Mouse (Mus musculus): Measurements from ENCODE around the gene Snd1. TPM values are rescaled to one million over a fixed set of nuclear protein-coding genes. Genes with fewer than 3 reads are reported as not detected.
A peak's percentile ranks its signal among the peaks of the same experiment; 100 is the strongest.

Snd1 gene
- polyA plus RNA-seq, 1 experiment from 2014 or later: 79.3 TPM

DNA sequence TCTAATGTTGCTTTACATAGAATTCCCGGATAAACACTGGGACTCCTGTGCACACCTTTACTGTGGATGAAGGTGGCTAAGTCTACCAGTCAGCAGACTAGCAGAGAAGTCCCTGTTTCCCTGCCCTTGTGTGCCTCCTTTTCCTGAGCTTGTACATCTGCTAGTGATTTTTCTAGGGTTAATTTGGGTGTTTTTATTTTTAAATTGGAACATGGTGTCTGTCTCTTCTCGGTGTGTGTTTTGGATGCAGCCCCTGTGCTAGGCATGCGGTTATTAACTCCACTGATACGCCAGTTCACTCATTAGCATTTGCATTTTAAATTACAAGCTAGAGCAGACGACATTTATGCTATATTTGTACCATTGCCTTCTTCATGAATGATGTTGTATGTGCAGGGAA is 278.7 kb downstream of the Snd1 start:
- TF ChIP-seq CTCF (IDR thresholded peaks at IDR 0.05; ENCODE audit: low read depth): no peak
- H3K27me3 ChIP-seq (ENCODE audit: insufficient read depth, low read length): no peaks in the 10 kb centered on the region
- 89% methylated on average over 5 of the region's 5 CpGs for WGBS

DNA sequence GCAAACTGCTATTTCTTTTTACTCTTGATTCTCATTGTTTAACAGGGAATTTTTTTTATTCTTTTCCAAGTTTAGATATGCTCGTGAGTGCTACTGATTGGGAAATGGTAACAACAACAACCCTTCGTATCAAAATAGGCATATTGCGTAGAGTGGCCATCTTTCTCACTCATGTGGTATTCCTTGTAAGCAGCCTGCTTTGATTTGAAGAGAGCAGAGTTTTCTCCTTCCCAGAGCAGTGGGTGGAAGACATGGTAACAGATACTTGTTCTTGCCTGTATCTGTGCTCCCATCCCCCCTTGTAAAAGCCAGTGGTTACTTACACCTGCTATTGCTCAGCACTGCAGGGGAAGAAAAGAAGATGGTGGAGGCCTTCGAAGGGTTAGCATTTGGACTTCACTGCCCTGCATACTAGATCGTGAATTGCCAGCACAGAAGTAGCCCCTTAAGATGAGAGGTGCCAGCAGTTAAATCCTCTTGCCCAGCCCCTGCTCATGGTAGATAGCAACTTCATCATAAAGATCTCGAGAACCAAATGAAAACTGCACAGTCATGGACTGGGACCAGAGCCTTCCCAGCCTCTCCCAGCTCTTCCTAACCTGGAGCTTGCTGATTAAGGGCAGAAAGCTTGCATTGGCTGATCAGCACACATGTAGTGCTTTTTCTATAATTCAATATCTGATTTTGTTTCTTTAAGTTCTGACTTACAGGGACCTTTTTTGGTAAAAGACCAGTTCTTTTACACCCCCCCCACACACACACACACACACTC is 279.4 kb downstream of the Snd1 start:
- DNase-seq (ENCODE audit: low spot score): no peak
- Histone ChIP-seq H3K4me3 (replicated peaks; ENCODE audit: low read depth, low read length) (no peak overlapping the region), H3K27ac (no peak overlapping the region), H3K36me3 (ENCODE audit: insufficient read depth, low read length) (no peaks in the 10 kb centered on the region), H3K4me1 (replicated peaks; ENCODE audit: insufficient read depth, low read length) (peaks cover 5% of the 10 kb centered on the region; the same call in 1 of the 2 replicates), H3K4me2 (ENCODE audit: low read length) (no peak overlapping the region), H3K27me3 (ENCODE audit: insufficient read depth, low read length) (no peaks in the 10 kb centered on the region), H3K9me3 (replicated peaks; ENCODE audit: low read length) (no peaks in the 10 kb centered on the region), H3K9ac (ENCODE audit: low read depth, low read length) (no peak overlapping the region)
- WGBS: 91% methylated on average over 6 of the region's 6 CpGs
- no peak for ATAC-seq (replicated peaks; ENCODE audit: low FRiP score, low read depth)
- TF ChIP-seq CTCF (IDR thresholded peaks at IDR 0.05; ENCODE audit: low read depth): no peak

More for the DNA sequence above, 278.7 kb downstream of the Snd1 start:
- Histone ChIP-seq H3K9ac (ENCODE audit: low read depth, low read length) (no peak overlapping the region), H3K27ac (no peak overlapping the region), H3K4me3 (replicated peaks; ENCODE audit: low read depth, low read length) (no peak overlapping the region), H3K4me2 (ENCODE audit: low read length) (no peak overlapping the region), H3K4me1 (replicated peaks; ENCODE audit: insufficient read depth, low read length) (peaks cover 5% of the 10 kb centered on the region), H3K36me3 (ENCODE audit: insufficient read depth, low read length) (no peaks in the 10 kb centered on the region), H3K9me3 (replicated peaks; ENCODE audit: low read length) (no peaks in the 10 kb centered on the region)
- ATAC-seq (replicated peaks; ENCODE audit: low FRiP score, low read depth) (no peak), DNase-seq (ENCODE audit: low spot score) (no peak)

GRCm38 (mm10) chr6:28756306-28757018 is 281.5 kb downstream of the Snd1 start:
- WGBS: 79% methylated on average over 10 of the region's 10 CpGs
- Histone ChIP-seq H3K9me3 (replicated peaks; ENCODE audit: low read length) (no peaks in the 10 kb centered on the region), H3K4me1 (replicated peaks; ENCODE audit: insufficient read depth, low read length) (no peaks in the 10 kb centered on the region), H3K27me3 (ENCODE audit: insufficient read depth, low read length) (no peaks in the 10 kb centered on the region), H3K27ac (no peak overlapping the region), H3K9ac (ENCODE audit: low read depth, low read length) (no peak overlapping the region), H3K4me2 (ENCODE audit: low read length) (no peak overlapping the region), H3K4me3 (replicated peaks; ENCODE audit: low read depth, low read length) (no peak overlapping the region), H3K36me3 (ENCODE audit: insufficient read depth, low read length) (no peaks in the 10 kb centered on the region)
- TF ChIP-seq CTCF (IDR thresholded peaks at IDR 0.05; ENCODE audit: low read depth): no peak
- DNase-seq (ENCODE audit: low spot score): no peak
- ATAC-seq (replicated peaks; ENCODE audit: low FRiP score, low read depth): no peak

DNA sequence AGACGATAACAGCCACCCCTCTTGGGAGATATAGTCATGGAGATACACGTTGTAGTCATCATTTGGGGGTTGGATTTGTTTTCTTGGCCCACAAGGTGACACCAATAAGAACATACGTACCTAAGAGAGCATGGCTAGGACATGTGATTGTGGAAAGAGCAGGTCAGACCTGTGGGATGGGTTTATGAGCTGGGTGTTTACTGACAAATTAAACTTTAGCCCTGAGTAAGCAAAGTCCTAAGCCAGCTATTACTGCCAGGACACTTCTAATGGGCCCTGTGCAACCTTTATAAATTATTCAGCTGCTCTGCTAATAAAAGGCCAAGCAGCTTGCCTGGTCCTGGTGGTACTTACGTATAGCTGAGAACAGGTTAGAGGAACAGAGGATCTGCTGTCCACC is 283.4 kb downstream of the Snd1 start:
- Histone ChIP-seq H3K4me3 (replicated peaks; ENCODE audit: low read depth, low read length) (no peak overlapping the region), H3K27ac (no peak overlapping the region), H3K4me1 (replicated peaks; ENCODE audit: insufficient read depth, low read length) (no peaks in the 10 kb centered on the region), H3K27me3 (ENCODE audit: insufficient read depth, low read length) (no peaks in the 10 kb centered on the region), H3K9ac (ENCODE audit: low read depth, low read length) (no peak overlapping the region), H3K4me2 (ENCODE audit: low read length) (no peak overlapping the region), H3K36me3 (ENCODE audit: insufficient read depth, low read length) (no peaks in the 10 kb centered on the region), H3K9me3 (replicated peaks; ENCODE audit: low read length) (no peaks in the 10 kb centered on the region)
- 63% methylated on average over 4 of the region's 4 CpGs for WGBS
- DNase-seq (ENCODE audit: low spot score): no peak
- no peak for TF ChIP-seq CTCF (IDR thresholded peaks at IDR 0.05; ENCODE audit: low read depth)
- ATAC-seq (replicated peaks; ENCODE audit: low FRiP score, low read depth): no peak

DNA sequence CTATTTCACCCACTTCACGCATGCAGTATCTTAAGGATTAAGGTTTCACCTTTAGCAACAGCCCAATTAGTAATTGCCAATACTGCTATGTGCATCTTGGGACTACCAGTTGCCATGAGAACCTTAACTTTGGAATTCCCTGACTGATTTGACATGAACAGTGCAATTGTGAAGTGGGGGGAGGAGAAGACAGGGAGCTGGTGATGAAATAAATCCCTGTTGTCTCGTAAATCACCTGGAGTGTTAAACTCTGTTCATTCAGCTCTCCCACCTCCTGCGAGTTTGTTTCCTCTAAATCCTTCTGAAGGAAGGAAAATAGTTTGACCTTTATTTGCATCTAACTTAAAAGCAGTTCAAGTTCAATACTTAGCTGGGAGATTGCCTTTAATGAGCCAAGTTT is 286.8 kb downstream of the Snd1 start:
- 39% methylated on average over 3 of the region's 3 CpGs for WGBS
- no peak for ATAC-seq (replicated peaks; ENCODE audit: low FRiP score, low read depth)

DNA sequence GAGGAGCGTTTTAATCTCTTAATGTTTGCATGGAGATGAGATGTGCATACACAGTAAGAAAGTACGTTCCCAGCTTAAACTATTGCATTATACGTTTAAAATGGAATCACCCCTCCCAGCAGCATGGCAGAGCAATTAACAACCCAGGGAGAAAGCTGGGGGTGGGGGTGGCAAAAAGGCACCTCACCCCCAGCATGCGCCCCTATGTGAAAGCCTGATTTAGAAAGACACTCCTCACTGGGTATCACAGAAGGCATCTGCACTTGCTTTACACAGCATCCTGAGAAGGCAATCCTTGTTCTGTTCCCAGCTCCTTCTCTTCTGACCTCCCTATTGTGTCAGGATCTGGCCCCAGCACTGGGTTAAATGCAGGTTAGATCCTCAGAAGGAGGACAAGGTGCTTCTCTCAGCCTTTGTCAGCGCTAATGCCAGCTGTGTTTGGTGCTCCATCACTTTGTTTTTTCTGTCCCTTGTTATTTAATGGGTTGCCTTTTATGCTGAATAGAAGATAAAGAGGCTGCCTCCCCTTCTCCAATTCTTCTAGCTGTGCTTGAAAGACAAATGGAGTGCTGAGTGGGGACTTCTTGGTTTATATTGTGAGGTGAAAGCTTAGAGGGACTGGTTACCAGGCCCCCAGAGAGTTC is 287.3 kb downstream of the Snd1 start:
- H3K36me3 ChIP-seq (ENCODE audit: insufficient read depth, low read length): no peaks in the 10 kb centered on the region
- H3K9ac ChIP-seq (ENCODE audit: low read depth, low read length): no peak overlapping the region
- no peak overlapping the region for H3K4me3 ChIP-seq (replicated peaks; ENCODE audit: low read depth, low read length)
- DNase-seq (ENCODE audit: low spot score) (no peak), ATAC-seq (replicated peaks; ENCODE audit: low FRiP score, low read depth) (no peak)
- no peaks in the 10 kb centered on the region for H3K27me3 ChIP-seq (ENCODE audit: insufficient read depth, low read length)
- no peak overlapping the region for H3K27ac ChIP-seq
- H3K9me3 ChIP-seq (replicated peaks; ENCODE audit: low read length): no peaks in the 10 kb centered on the region
- 41% methylated on average over 5 of the region's 5 CpGs for WGBS
- no peaks in the 10 kb centered on the region for H3K4me1 ChIP-seq (replicated peaks; ENCODE audit: insufficient read depth, low read length)
- H3K4me2 ChIP-seq (ENCODE audit: low read length): no peak overlapping the region
- no peak for TF ChIP-seq CTCF (IDR thresholded peaks at IDR 0.05; ENCODE audit: low read depth)

More for the DNA sequence above, 286.8 kb downstream of the Snd1 start:
- H3K9ac ChIP-seq (ENCODE audit: low read depth, low read length): no peak overlapping the region
- H3K4me3 ChIP-seq (replicated peaks; ENCODE audit: low read depth, low read length): no peak overlapping the region
- no peak overlapping the region for H3K27ac ChIP-seq
- H3K27me3 ChIP-seq (ENCODE audit: insufficient read depth, low read length): no peaks in the 10 kb centered on the region
- no peak for TF ChIP-seq CTCF (IDR thresholded peaks at IDR 0.05; ENCODE audit: low read depth)
- peak; percentile 46 for DNase-seq (ENCODE audit: low spot score)
- no peaks in the 10 kb centered on the region for H3K4me1 ChIP-seq (replicated peaks; ENCODE audit: insufficient read depth, low read length)
- no peaks in the 10 kb centered on the region for H3K9me3 ChIP-seq (replicated peaks; ENCODE audit: low read length)
- H3K4me2 ChIP-seq (ENCODE audit: low read length): no peak overlapping the region
- no peaks in the 10 kb centered on the region for H3K36me3 ChIP-seq (ENCODE audit: insufficient read depth, low read length)

All from kidney, postnatal 0 days (tissue).